Mouse (Mus musculus): ENCODE results near the gene Muc4. TPM values are rescaled to one million over a fixed set of nuclear protein-coding genes. Genes with fewer than 3 reads are reported as not detected.

The Muc4 gene
- total and polyA plus RNA-seq, 3 experiments = not detected

GRCm38 (mm10) chr16:32803252-32803853, 67.7 kb downstream of the Muc4 start:
- Histone ChIP-seq H3K4me3 (ENCODE audit: control insufficient read depth in 1 of 2, insufficient read depth in 1 of 2, low read depth in 2 of 2, low read length in 2 of 2) (no peak overlapping the region), H3K9ac (ENCODE audit: control insufficient read depth, low read depth, low read length, poor library complexity, severe bottlenecking) (no peak overlapping the region), H3K9me3 (replicated peaks; ENCODE audit: insufficient read depth, low read length) (no peaks in the 10 kb centered on the region), H3K4me1 (ENCODE audit: control insufficient read depth in 1 of 2, insufficient read depth in 2 of 2, low read length in 2 of 2) (peaks cover 0 to 11% of the 10 kb centered on the region in 2 experiments; a peak in 2 of 4 replicates), H3K27ac (ENCODE audit: control insufficient read depth, low read depth, low read length) (no peak overlapping the region), H3K27me3 (ENCODE audit: control insufficient read depth in 1 of 2, insufficient read depth in 2 of 2, low read length in 2 of 2) (no peaks in the 10 kb centered on the region), H3K79me2 (ENCODE audit: control insufficient read depth, insufficient read depth, low read length, poor library complexity) (no peaks in the 10 kb centered on the region), H3K36me3 (ENCODE audit: control insufficient read depth in 1 of 2, insufficient read depth in 2 of 2, low read length in 2 of 2) (peaks cover 0 to 4% of the 10 kb centered on the region in 2 experiments; a peak in 1 of 4 replicates)
- no peak for DNase-seq (ENCODE audit: low read depth, low spot score)
- TF ChIP-seq E2F4 (IDR thresholded peaks at IDR 0.05; ENCODE audit: borderline replicate concordance, low read depth, low read length) = no peak
- TF ChIP-seq MXI1 (IDR thresholded peaks at IDR 0.05; ENCODE audit: low read depth, low read length) = no peak
- no peak for TF ChIP-seq ETS1 (IDR thresholded peaks at IDR 0.05; ENCODE audit: low read depth, low read length)
- no peak for TF ChIP-seq GABPA (IDR thresholded peaks at IDR 0.05; ENCODE audit: low read depth, low read length)
- no peak for TF ChIP-seq MYC (IDR thresholded peaks at IDR 0.05; ENCODE audit: low read depth, low read length)
- no peak for TF ChIP-seq ZMIZ1 (IDR thresholded peaks at IDR 0.05; ENCODE audit: low read depth, low read length)
- no peak for TF ChIP-seq BHLHE40 (IDR thresholded peaks at IDR 0.05; ENCODE audit: borderline replicate concordance, low read depth, low read length)
- TF ChIP-seq MAZ (IDR thresholded peaks at IDR 0.05; ENCODE audit: low read depth, low read length) = no peak

GRCm38 (mm10) chr16:32803901-32804300, 68.2 kb downstream of the Muc4 start:
- Histone ChIP-seq H3K4me1 (ENCODE audit: control insufficient read depth in 1 of 2, insufficient read depth in 2 of 2, low read length in 2 of 2) (peaks cover 0 to 11% of the 10 kb centered on the region in 2 experiments; a peak in 2 of 4 replicates), H3K36me3 (ENCODE audit: control insufficient read depth in 1 of 2, insufficient read depth in 2 of 2, low read length in 2 of 2) (peaks cover 0 to 4% of the 10 kb centered on the region in 2 experiments; a peak in 1 of 4 replicates), H3K9ac (ENCODE audit: control insufficient read depth, low read depth, low read length, poor library complexity, severe bottlenecking) (no peak overlapping the region), H3K79me2 (ENCODE audit: control insufficient read depth, insufficient read depth, low read length, poor library complexity) (no peaks in the 10 kb centered on the region), H3K27ac (ENCODE audit: control insufficient read depth, low read depth, low read length) (no peak overlapping the region), H3K9me3 (replicated peaks; ENCODE audit: insufficient read depth, low read length) (no peaks in the 10 kb centered on the region), H3K27me3 (ENCODE audit: control insufficient read depth in 1 of 2, insufficient read depth in 2 of 2, low read length in 2 of 2) (no peaks in the 10 kb centered on the region), H3K4me3 (ENCODE audit: control insufficient read depth in 1 of 2, insufficient read depth in 1 of 2, low read depth in 2 of 2, low read length in 2 of 2) (no peak overlapping the region)
- TF ChIP-seq TBP (IDR thresholded peaks at IDR 0.05; ENCODE audit: low read depth, low read length) (no peak), TAL1 (IDR thresholded peaks at IDR 0.05; ENCODE audit: low read length) (no peak), GATA1 (IDR thresholded peaks at IDR 0.05; ENCODE audit: low read depth, low read length) (no peak), MYC (IDR thresholded peaks at IDR 0.05; ENCODE audit: low read depth, low read length) (no peak), EP300 (IDR thresholded peaks at IDR 0.05; ENCODE audit: low read depth in 1 of 2, low read length in 2 of 2) (no peak), SIN3A (IDR thresholded peaks at IDR 0.05; ENCODE audit: low read length) (no peak), MAX (IDR thresholded peaks at IDR 0.05; ENCODE audit: low read length) (no peak), NRF1 (IDR thresholded peaks at IDR 0.05; ENCODE audit: insufficient read depth, low read depth, low read length, poor library complexity, severe bottlenecking) (no peak), POLR2AphosphoS5 (IDR thresholded peaks at IDR 0.05; ENCODE audit: borderline replicate concordance, low read depth, low read length) (no peak), ZC3H11A (IDR thresholded peaks at IDR 0.05; ENCODE audit: low read depth, low read length) (no peak), MXI1 (IDR thresholded peaks at IDR 0.05; ENCODE audit: low read depth, low read length) (no peak), KAT2A (conservative IDR thresholded peaks at IDR 0.05; ENCODE audit: low read depth, low read length) (no peak), MAFK (IDR thresholded peaks at IDR 0.05; ENCODE audit: borderline replicate concordance, low read depth, low read length) (no peak), JUND (IDR thresholded peaks at IDR 0.05; ENCODE audit: low read depth, low read length) (no peak), ZKSCAN1 (IDR thresholded peaks at IDR 0.05; ENCODE audit: low read depth, low read length) (no peak), SMC3 (IDR thresholded peaks at IDR 0.05; ENCODE audit: low read depth, low read length) (no peak), NELFE (IDR thresholded peaks at IDR 0.05; ENCODE audit: low read depth, low read length) (no peak), RCOR1 (IDR thresholded peaks at IDR 0.05; ENCODE audit: low read depth, low read length) (no peak)
- DNase-seq (ENCODE audit: low read depth, low spot score) = no peak

Data from MEL (cell line).